ENCODE assay signal across 8 mouse cellular contexts in the genomic region with DNA sequence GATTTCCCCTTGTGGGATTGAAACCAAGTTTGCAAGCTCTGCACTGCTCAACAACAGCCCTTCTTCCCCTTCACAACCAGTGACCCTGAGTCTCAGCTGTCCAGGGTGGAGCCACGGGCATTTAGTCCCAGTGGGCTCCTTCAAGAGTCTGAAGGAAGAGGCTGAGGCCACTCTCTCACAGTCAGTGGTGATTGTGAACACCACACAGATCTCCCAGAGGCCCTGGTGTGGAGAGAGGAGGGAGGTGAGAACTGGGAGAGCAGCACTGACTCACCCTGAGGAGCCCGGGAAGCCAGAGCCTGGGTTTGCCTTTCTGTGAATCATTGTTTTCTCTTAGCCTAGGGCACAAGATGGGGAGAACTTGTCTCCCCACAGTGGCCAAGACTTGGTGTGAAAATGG. TPM values are rescaled to one million over a fixed set of nuclear protein-coding genes. Genes with fewer than 3 reads are reported as not detected.
A peak's percentile ranks its signal among the peaks of the same experiment; 100 is the strongest.
DNase-seq lines count a peak whose midpoint lies in the region; ATAC-seq and TF ChIP-seq lines count a peak whose summit lies in the region.

No protein-coding gene starts in this region.

- no peaks in the 10 kb centered on the region for H3K9me3 ChIP-seq in forebrain, embryonic 12.5 days
- H3K9me3 ChIP-seq in intestine, postnatal 0 days (ENCODE audit: control insufficient read depth) = no peaks in the 10 kb centered on the region

- H3K9ac ChIP-seq in forebrain, embryonic 12.5 days = peak overlapping the region; percentile 99
- H3K9ac ChIP-seq in intestine, postnatal 0 days (ENCODE audit: low read depth, low read length) = peak overlapping the region; percentile 34; the same call in 1 of the 2 replicates

- peak overlapping the region; percentile 91 for H3K4me2 ChIP-seq in forebrain, embryonic 12.5 days
- H3K4me2 ChIP-seq in intestine, postnatal 0 days (replicated peaks; ENCODE audit: low read depth) = peak overlapping the region; percentile 99

- no peaks in the 10 kb centered on the region for H3K27me3 ChIP-seq in forebrain, embryonic 12.5 days
- H3K27me3 ChIP-seq in intestine, postnatal 0 days (replicated peaks; ENCODE audit: control insufficient read depth, insufficient read depth, low read length) = no peaks in the 10 kb centered on the region
- no peaks in the 10 kb centered on the region for H3K27me3 ChIP-seq in small intestine, adult 2 months (ENCODE audit: control insufficient read depth, insufficient read depth, low read length)

- no peak for ATAC-seq in forebrain, embryonic 12.5 days (ENCODE audit: low FRiP score)
- no peak for ATAC-seq in intestine, postnatal 0 days
- no peak for ATAC-seq in erythroblast, adult 5-6 weeks (replicated peaks; ENCODE audit: low FRiP score, poor library complexity, severe bottlenecking)

- intact Hi-C loops in gastrocnemius, adult 2 months (cut with DNase I) = no loop called here
- intact Hi-C loops in gastrocnemius, postnatal 36 days (cut with DNase I) = no loop called here

- H3K4me1 ChIP-seq in forebrain, embryonic 12.5 days = peaks cover 51% of the 10 kb centered on the region
- H3K4me1 ChIP-seq in intestine, postnatal 0 days (replicated peaks; ENCODE audit: control insufficient read depth, insufficient read depth, low read length) = no peaks in the 10 kb centered on the region; the same call in 1 of the 2 replicates
- H3K4me1 ChIP-seq in small intestine, adult 2 months (ENCODE audit: control insufficient read depth, insufficient read depth, insufficient read length, low read length) = peaks cover 4% of the 10 kb centered on the region

- peaks cover 31% of the 10 kb centered on the region for H3K36me3 ChIP-seq in forebrain, embryonic 12.5 days (replicated peaks)
- H3K36me3 ChIP-seq in intestine, postnatal 0 days (ENCODE audit: control insufficient read depth, insufficient read depth) = peaks cover 7% of the 10 kb centered on the region
- peaks cover 19% of the 10 kb centered on the region for H3K36me3 ChIP-seq in small intestine, adult 2 months (ENCODE audit: control insufficient read depth, insufficient read depth, low read length)

- DNase-seq in gastrocnemius, adult 2 months = peak; percentile 59
- no peak for DNase-seq in gastrocnemius, postnatal 36 days
- DNase-seq in 416B (ENCODE audit: low read depth) = peak; percentile 60
- DNase-seq in cerebellum, adult 11-12 months = no peak

- no peak for TF ChIP-seq CTCF in gastrocnemius, adult 2 months (IDR thresholded peaks at IDR 0.05)
- no peak for TF ChIP-seq CTCF in intestine, postnatal 0 days (IDR thresholded peaks at IDR 0.05; ENCODE audit: low read depth)
- TF ChIP-seq CTCF in small intestine, adult 2 months (IDR thresholded peaks at IDR 0.05; ENCODE audit: extremely low read depth, insufficient read length, insufficient replicate concordance, low read depth, low read length) = no peak

- peak overlapping the region; percentile 95 for H3K27ac ChIP-seq in gastrocnemius, adult 2 months
- H3K27ac ChIP-seq in forebrain, embryonic 12.5 days = peak overlapping the region; percentile 98
- H3K27ac ChIP-seq in intestine, postnatal 0 days (ENCODE audit: low read depth, low read length) = 0 out of 2 replicates have a peak overlapping the region, but pooled peaks have one; percentile 21
- 0 out of 2 replicates have a peak overlapping the region, but pooled peaks have one; percentile 14 for H3K27ac ChIP-seq in small intestine, adult 2 months (ENCODE audit: insufficient read depth, low read depth, low read length)

- TF ChIP-seq POLR2A in small intestine, adult 2 months (IDR thresholded peaks at IDR 0.05; ENCODE audit: low read depth, low read length) = no peak

- H3K4me3 ChIP-seq in gastrocnemius, adult 2 months = peak overlapping the region; percentile 89
- H3K4me3 ChIP-seq in forebrain, embryonic 12.5 days (replicated peaks) = peak overlapping the region; percentile 90
- H3K4me3 ChIP-seq in intestine, postnatal 0 days (ENCODE audit: low read depth, low read length) = no peak overlapping the region
- H3K4me3 ChIP-seq in small intestine, adult 2 months (ENCODE audit: low read depth, low read length) = no peak overlapping the region

- 64% methylated on average over 2 of the region's 2 CpGs for WGBS in forebrain, embryonic 12.5 days
- WGBS in intestine, postnatal 0 days = 39% methylated on average over 2 of the region's 2 CpGs
- 59% methylated on average over 2 of the region's 2 CpGs for WGBS in small intestine, adult 2 months

RNA-seq across cellular contexts. Expression of a gene that starts 19.2 kb away (rescaled TPM):
- 10 to 100 TPM; 22.4 to 24.7 TPM for total RNA-seq in gastrocnemius, adult 2 months (2021)
- 10 to 100 TPM; 18.5 to 29.3 TPM for total RNA-seq in gastrocnemius, postnatal 36 days (2021)
- polyA plus RNA-seq in forebrain, embryonic 12.5 days (2016; fragmentation: Nextera tagmentation; extraction: Ambion mirVana) = 146 and 147 TPM in 2 replicates
- polyA plus RNA-seq in intestine, postnatal 0 days (2015; fragmentation: Nextera tagmentation; extraction: Ambion mirVana) = 21.6 and 22.1 TPM in 2 replicates
- 49.5 and 110 TPM in 2 replicates for polyA plus RNA-seq in small intestine, adult 2 months (2012; rRNA removed)
- total RNA-seq in erythroblast, adult 5-6 weeks (2015; ENCODE audit: low replicate concordance) = 15.2 and 20.5 TPM in 2 replicates
- total RNA-seq in erythroblast, adult 5-6 weeks (2017; ENCODE audit: low replicate concordance) = 16.7 and 18.1 TPM in 2 replicates

RNA-seq across cellular contexts. Expression of a gene that starts 28.0 kb away (rescaled TPM):
- total RNA-seq in gastrocnemius, adult 2 months (2021) = not detected
- total RNA-seq in gastrocnemius, postnatal 36 days (2021) = not detected
- not detected in 2 replicates for polyA plus RNA-seq in forebrain, embryonic 12.5 days (2016; fragmentation: Nextera tagmentation; extraction: Ambion mirVana)
- polyA plus RNA-seq in intestine, postnatal 0 days (2015; fragmentation: Nextera tagmentation; extraction: Ambion mirVana) = not detected in 2 replicates
- polyA plus RNA-seq in small intestine, adult 2 months (2012; rRNA removed) = not detected in 2 replicates
- total RNA-seq in erythroblast, adult 5-6 weeks (2015; ENCODE audit: low replicate concordance) = not detected in 2 replicates
- total RNA-seq in erythroblast, adult 5-6 weeks (2017; ENCODE audit: low replicate concordance) = not detected in 2 replicates

RNA-seq across cellular contexts. Expression of a gene that starts 49.3 kb away (rescaled TPM):
- 10 to 100 TPM; 41.1 to 54.8 TPM for total RNA-seq in gastrocnemius, adult 2 months (2021)
- 10 to 100 TPM; 46.3 to 51.4 TPM for total RNA-seq in gastrocnemius, postnatal 36 days (2021)
- 118 and 135 TPM in 2 replicates for polyA plus RNA-seq in forebrain, embryonic 12.5 days (2016; fragmentation: Nextera tagmentation; extraction: Ambion mirVana)
- 249 and 268 TPM in 2 replicates for polyA plus RNA-seq in intestine, postnatal 0 days (2015; fragmentation: Nextera tagmentation; extraction: Ambion mirVana)
- 130 and 182 TPM in 2 replicates for polyA plus RNA-seq in small intestine, adult 2 months (2012; rRNA removed)
- total RNA-seq in erythroblast, adult 5-6 weeks (2015; ENCODE audit: low replicate concordance) = 80.3 and 91.8 TPM in 2 replicates
- total RNA-seq in erythroblast, adult 5-6 weeks (2017; ENCODE audit: low replicate concordance) = 24.3 and 35.9 TPM in 2 replicates

Comparison
In these comparisons a context has a peak if more than half of its experiments do, and no peak if none do; other contexts are left out.
1. DNase-seq: peak in gastrocnemius, adult 2 months (single experiment) and 416B (single experiment); none in gastrocnemius, postnatal 36 days (0 of 2) and cerebellum, adult 11-12 months (single experiment).
2. H3K27ac ChIP-seq: peak in every context shown above with its lines; median percentile 98 in forebrain, embryonic 12.5 days; 95 in gastrocnemius, adult 2 months; 21 in intestine, postnatal 0 days; 14 in small intestine, adult 2 months.
3. H3K4me3 ChIP-seq: peak in gastrocnemius, adult 2 months (single experiment) and forebrain, embryonic 12.5 days (single experiment); none in intestine, postnatal 0 days (single experiment) and small intestine, adult 2 months (single experiment).